Mouse (Mus musculus): Measurements from ENCODE around the gene Vmn2r96. TPM values are rescaled to one million over a fixed set of nuclear protein-coding genes. Genes with fewer than 3 reads are reported as not detected.

Gene Vmn2r96
- polyA plus RNA-seq (2014; fragmentation: Illumina TruSeq; extraction: RNeasy Lipid Tissue Mini Kit (QIAGEN cat#74804); ENCODE audit: low read depth, low replicate concordance), result not detected

DNA sequence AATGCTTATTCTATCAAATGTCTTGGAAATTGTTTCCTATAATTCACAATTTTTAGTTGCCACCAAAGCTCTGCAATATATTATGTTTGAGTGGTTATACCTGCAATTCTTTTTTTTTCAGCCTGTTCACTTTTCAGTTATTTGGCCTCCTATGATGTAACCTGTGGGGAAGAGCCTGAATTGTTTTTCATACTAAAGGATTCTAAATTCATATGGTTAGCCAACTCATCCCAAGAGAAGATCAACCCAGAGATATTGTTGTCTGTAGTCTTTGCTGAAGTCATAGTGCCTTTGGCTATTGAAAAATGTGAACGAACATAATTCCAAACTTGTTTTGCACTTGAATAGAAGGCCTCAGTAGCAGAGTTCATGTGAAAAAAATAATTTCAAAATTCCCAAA, at the start of gene Vmn2r96:
Gene Vmn2r96, plus strand, starts transcription at position 301 of the 400 bp plus-strand sequence.

Other genes with a start within 250 kb of the Vmn2r96 start
- not detected for gene Vmn2r95, start 149.1 kb upstream of the Vmn2r96 start, polyA plus RNA-seq (2014; fragmentation: Illumina TruSeq; extraction: RNeasy Lipid Tissue Mini Kit (QIAGEN cat#74804); ENCODE audit: low read depth, low replicate concordance)